Mouse (Mus musculus): ENCODE measurements around the gene Wipf3. TPM values are rescaled to one million over a fixed set of nuclear protein-coding genes. Genes with fewer than 3 reads are reported as not detected.

The Wipf3 gene
- total and polyA plus RNA-seq, 2 experiments from 2014 or later, result 2.5 to 5.8 TPM

GRCm38 (mm10) chr6:54535485-54535884 lies 106.1 kb downstream of the Wipf3 start:
- no peak for ATAC-seq (ENCODE audit: insufficient read depth, low read depth)
- no peak for DNase-seq (ENCODE audit: low spot score)
- peaks cover 19% of the 10 kb centered on the region for H3K4me1 ChIP-seq (ENCODE audit: control insufficient read depth, insufficient read depth)

DNA sequence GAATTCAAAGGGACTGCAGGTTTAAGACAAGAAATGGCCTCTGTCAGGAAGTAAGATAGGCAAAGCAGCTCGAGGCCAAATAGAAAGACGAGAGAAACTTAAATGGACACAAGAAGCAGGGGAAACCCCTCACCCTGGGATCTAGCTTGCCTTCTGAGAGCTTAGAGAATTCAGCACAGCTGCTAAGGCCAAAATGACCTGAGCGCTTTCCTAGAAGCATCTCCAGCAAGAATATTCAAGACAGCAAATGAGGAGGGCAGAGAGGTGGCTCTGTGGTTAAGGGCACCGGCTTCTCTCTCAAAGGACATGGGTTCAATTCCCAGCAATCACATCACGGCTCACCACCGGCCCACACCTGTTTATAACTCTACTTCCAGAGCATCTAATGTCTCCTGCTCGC lies 107.7 kb downstream of the Wipf3 start:
- H3K9me3 ChIP-seq (replicated peaks; ENCODE audit: control insufficient read depth, low read length), result no peaks in the 10 kb centered on the region
- no peaks in the 10 kb centered on the region for H3K36me3 ChIP-seq (replicated peaks; ENCODE audit: control insufficient read depth, insufficient read depth, low read length)
- H3K4me3 ChIP-seq (ENCODE audit: low read depth, low read length), result no peak overlapping the region
- DNase-seq (ENCODE audit: low spot score), result no peak
- peaks cover 11% of the 10 kb centered on the region for H3K4me1 ChIP-seq (ENCODE audit: control insufficient read depth, insufficient read depth)
- H3K27me3 ChIP-seq (ENCODE audit: control insufficient read depth, insufficient read depth, low read length), result no peaks in the 10 kb centered on the region
- no peak overlapping the region for H3K9ac ChIP-seq (replicated peaks; ENCODE audit: low read depth, low read length)
- no peak overlapping the region for H3K27ac ChIP-seq (ENCODE audit: low read depth)
- TF ChIP-seq CTCF (IDR thresholded peaks at IDR 0.05; ENCODE audit: low read depth), result no peak
- no peak overlapping the region for H3K4me2 ChIP-seq (ENCODE audit: low read depth, low read length)
- WGBS, result 75% methylated on average over 7 of the region's 7 CpGs
- no peak for ATAC-seq (ENCODE audit: insufficient read depth, low read depth)

More at GRCm38 (mm10) chr6:54535485-54535884, 106.1 kb downstream of the Wipf3 start:
- H3K27me3 ChIP-seq (ENCODE audit: control insufficient read depth, insufficient read depth, low read length), result no peaks in the 10 kb centered on the region
- TF ChIP-seq CTCF (IDR thresholded peaks at IDR 0.05; ENCODE audit: low read depth) (no peak), EP300 (IDR thresholded peaks at IDR 0.05; ENCODE audit: low read depth) (no peak)
- no peaks in the 10 kb centered on the region for H3K9me3 ChIP-seq (replicated peaks; ENCODE audit: control insufficient read depth, low read length)
- no peak overlapping the region for H3K27ac ChIP-seq (ENCODE audit: low read depth)
- H3K4me2 ChIP-seq (ENCODE audit: low read depth, low read length), result no peak overlapping the region
- H3K36me3 ChIP-seq (replicated peaks; ENCODE audit: control insufficient read depth, insufficient read depth, low read length), result no peaks in the 10 kb centered on the region
- H3K4me3 ChIP-seq (ENCODE audit: low read depth, low read length), result no peak overlapping the region
- 67% methylated on average over 4 of the region's 4 CpGs for WGBS
- no peak overlapping the region for H3K9ac ChIP-seq (replicated peaks; ENCODE audit: low read depth, low read length)

GRCm38 (mm10) chr6:54538773-54539173 lies 109.4 kb downstream of the Wipf3 start:
- Histone ChIP-seq H3K4me2 (ENCODE audit: low read depth, low read length) (no peak overlapping the region), H3K27me3 (ENCODE audit: control insufficient read depth, insufficient read depth, low read length) (no peaks in the 10 kb centered on the region), H3K9me3 (replicated peaks; ENCODE audit: control insufficient read depth, low read length) (no peaks in the 10 kb centered on the region), H3K4me1 (ENCODE audit: control insufficient read depth, insufficient read depth) (peaks cover 11% of the 10 kb centered on the region), H3K9ac (replicated peaks; ENCODE audit: low read depth, low read length) (no peak overlapping the region), H3K27ac (ENCODE audit: low read depth) (no peak overlapping the region), H3K4me3 (ENCODE audit: low read depth, low read length) (no peak overlapping the region), H3K36me3 (replicated peaks; ENCODE audit: control insufficient read depth, insufficient read depth, low read length) (no peaks in the 10 kb centered on the region)
- ATAC-seq (ENCODE audit: insufficient read depth, low read depth), result no peak
- TF ChIP-seq CTCF (IDR thresholded peaks at IDR 0.05; ENCODE audit: low read depth) (no peak), EP300 (IDR thresholded peaks at IDR 0.05; ENCODE audit: low read depth) (no peak)
- DNase-seq (ENCODE audit: low spot score), result no peak
- WGBS, result 26% methylated on average over 3 of the region's 3 CpGs

GRCm38 (mm10) chr6:54539396-54539795 lies 110.0 kb downstream of the Wipf3 start:
- no peak overlapping the region for H3K27ac ChIP-seq (ENCODE audit: low read depth)
- no peaks in the 10 kb centered on the region for H3K9me3 ChIP-seq (replicated peaks; ENCODE audit: control insufficient read depth, low read length)
- H3K27me3 ChIP-seq (ENCODE audit: control insufficient read depth, insufficient read depth, low read length), result no peaks in the 10 kb centered on the region
- no peak overlapping the region for H3K4me2 ChIP-seq (ENCODE audit: low read depth, low read length)
- H3K9ac ChIP-seq (replicated peaks; ENCODE audit: low read depth, low read length), result no peak overlapping the region
- 93% methylated on average over 7 of the region's 7 CpGs for WGBS
- no peaks in the 10 kb centered on the region for H3K36me3 ChIP-seq (replicated peaks; ENCODE audit: control insufficient read depth, insufficient read depth, low read length)
- DNase-seq (ENCODE audit: low spot score), result no peak
- TF ChIP-seq EP300 (IDR thresholded peaks at IDR 0.05; ENCODE audit: low read depth) (no peak), CTCF (IDR thresholded peaks at IDR 0.05; ENCODE audit: low read depth) (no peak)
- H3K4me3 ChIP-seq (ENCODE audit: low read depth, low read length), result no peak overlapping the region
- no peak for ATAC-seq (ENCODE audit: insufficient read depth, low read depth)
- peaks cover 11% of the 10 kb centered on the region for H3K4me1 ChIP-seq (ENCODE audit: control insufficient read depth, insufficient read depth)

DNA sequence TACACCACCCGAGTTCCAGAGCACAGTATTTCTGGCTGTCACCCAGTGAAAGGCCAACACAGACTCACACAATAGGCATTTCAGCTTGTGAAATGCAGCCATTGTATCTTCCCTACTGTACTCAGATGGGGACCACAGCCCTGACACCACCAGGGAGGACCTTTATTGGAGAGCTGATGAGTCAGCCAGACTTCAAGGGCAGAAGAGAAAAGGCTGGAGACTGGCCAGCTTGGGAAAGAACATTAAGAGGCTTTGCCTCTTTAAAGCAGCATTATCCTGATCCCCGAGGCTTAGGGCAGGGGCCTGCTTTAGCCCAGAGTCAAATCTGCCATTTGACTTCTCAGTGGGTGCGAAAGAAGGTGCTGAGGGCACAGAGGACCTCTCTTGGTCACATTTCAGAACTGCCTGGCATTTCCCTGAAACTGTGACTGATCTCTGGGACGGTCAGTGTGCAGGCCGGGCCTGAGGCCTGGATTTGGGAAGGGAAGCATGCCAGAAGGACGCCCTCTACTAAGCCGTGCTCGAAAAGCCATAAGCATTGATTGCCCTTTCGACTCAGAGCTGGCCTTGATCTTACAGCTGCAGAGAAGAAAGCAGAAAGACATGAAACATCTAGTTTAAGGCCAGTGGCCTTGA lies 111.0 kb downstream of the Wipf3 start:
- no peak for TF ChIP-seq EP300 (IDR thresholded peaks at IDR 0.05; ENCODE audit: low read depth)
- TF ChIP-seq CTCF (IDR thresholded peaks at IDR 0.05; ENCODE audit: low read depth), result no peak
- H3K4me2 ChIP-seq (ENCODE audit: low read depth, low read length), result no peak overlapping the region
- H3K27me3 ChIP-seq (ENCODE audit: control insufficient read depth, insufficient read depth, low read length), result no peaks in the 10 kb centered on the region
- no peak overlapping the region for H3K4me3 ChIP-seq (ENCODE audit: low read depth, low read length)
- peak; percentile 46 for ATAC-seq (ENCODE audit: insufficient read depth, low read depth)
- H3K27ac ChIP-seq (ENCODE audit: low read depth), result 0 out of 2 replicates have a peak overlapping the region, but pooled peaks have one; percentile 9
- DNase-seq (ENCODE audit: low spot score), result peak; percentile 37
- H3K36me3 ChIP-seq (replicated peaks; ENCODE audit: control insufficient read depth, insufficient read depth, low read length), result no peaks in the 10 kb centered on the region
- no peak overlapping the region for H3K9ac ChIP-seq (replicated peaks; ENCODE audit: low read depth, low read length)
- peaks cover 11% of the 10 kb centered on the region for H3K4me1 ChIP-seq (ENCODE audit: control insufficient read depth, insufficient read depth)
- 38% methylated on average over 9 of the region's 9 CpGs for WGBS
- H3K9me3 ChIP-seq (replicated peaks; ENCODE audit: control insufficient read depth, low read length), result no peaks in the 10 kb centered on the region

GRCm38 (mm10) chr6:54542836-54543235 lies 113.4 kb downstream of the Wipf3 start:
- Histone ChIP-seq H3K9me3 (replicated peaks; ENCODE audit: control insufficient read depth, low read length) (no peaks in the 10 kb centered on the region), H3K4me2 (ENCODE audit: low read depth, low read length) (no peak overlapping the region), H3K36me3 (replicated peaks; ENCODE audit: control insufficient read depth, insufficient read depth, low read length) (no peaks in the 10 kb centered on the region), H3K4me1 (ENCODE audit: control insufficient read depth, insufficient read depth) (peaks cover 7% of the 10 kb centered on the region), H3K9ac (replicated peaks; ENCODE audit: low read depth, low read length) (no peak overlapping the region), H3K4me3 (ENCODE audit: low read depth, low read length) (no peak overlapping the region), H3K27ac (ENCODE audit: low read depth) (no peak overlapping the region), H3K27me3 (ENCODE audit: control insufficient read depth, insufficient read depth, low read length) (no peaks in the 10 kb centered on the region)
- no peak for ATAC-seq (ENCODE audit: insufficient read depth, low read depth)
- TF ChIP-seq EP300 (IDR thresholded peaks at IDR 0.05; ENCODE audit: low read depth) (no peak), CTCF (IDR thresholded peaks at IDR 0.05; ENCODE audit: low read depth) (no peak)
- WGBS, result 76% methylated on average over 7 of the region's 7 CpGs
- no peak for DNase-seq (ENCODE audit: low spot score)
